Mouse (Mus musculus) fat pad, adult 2 months (tissue): ENCODE data around the gene Ppp4r4.
"Not testable (repeated sequence)": the region's sequence is repeated elsewhere in the genome, so short reads cannot be mapped to it uniquely, and the experiment has no call there.

Source experiments
- DNase-seq: peaks from one replicate; pipeline ENCODE4 v3.0.0-alpha.2; 2011; ENCODE audit warnings: low read depth, low spot score; ENCODE audit errors: extremely low read depth

Ppp4r4 gene

GRCm38 (mm10) chr12:103631203-103631612, 99.1 kb downstream of the Ppp4r4 start, which contains the start of gene Serpina10:
Gene Serpina10 (minus strand): TSS chr12:103631444.
- DNase-seq = no peak

DNA sequence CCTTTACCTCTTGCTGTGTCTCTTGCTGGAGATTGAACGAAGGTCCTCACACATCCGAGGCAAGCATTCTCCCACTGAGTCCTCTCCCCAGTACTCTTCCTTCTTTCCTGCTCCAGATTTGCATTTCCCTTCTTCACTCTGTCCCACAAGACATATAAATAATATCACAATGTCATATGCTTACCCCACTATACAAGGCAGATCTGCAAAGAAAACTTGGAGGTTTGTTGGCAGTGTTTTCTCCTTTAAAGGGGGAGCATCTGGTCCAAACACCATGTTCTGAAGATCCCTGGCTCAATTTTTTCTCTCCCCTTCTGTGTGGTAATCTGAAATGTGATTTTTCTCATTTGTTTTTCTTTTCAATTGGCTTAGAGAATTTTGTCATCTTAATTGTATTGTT, 102.3 kb downstream of the Ppp4r4 start:
- DNase-seq = no peak

DNA sequence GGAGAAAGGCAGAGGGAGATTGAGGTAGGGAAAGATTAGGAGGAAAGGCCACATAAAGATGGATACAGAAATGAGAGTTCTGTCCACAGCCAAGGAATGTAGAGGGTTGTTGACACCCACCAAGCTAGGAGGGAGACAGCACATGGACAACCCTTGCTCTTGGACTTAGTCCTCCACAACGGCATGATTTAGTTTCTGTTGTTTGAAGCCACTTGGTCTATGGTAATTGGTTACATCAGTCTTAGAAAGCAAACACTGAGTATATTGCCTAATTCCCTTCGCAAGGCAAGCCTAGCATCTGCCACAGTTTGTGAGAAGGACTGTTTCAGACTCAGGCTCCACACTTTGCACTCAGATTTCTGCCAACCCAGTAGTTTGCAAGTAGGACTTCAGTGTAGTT, 103.8 kb downstream of the Ppp4r4 start:
- no peak for DNase-seq

GRCm38 (mm10) chr12:103643336-103643735, 111.3 kb downstream of the Ppp4r4 start:
- no peak for DNase-seq

DNA sequence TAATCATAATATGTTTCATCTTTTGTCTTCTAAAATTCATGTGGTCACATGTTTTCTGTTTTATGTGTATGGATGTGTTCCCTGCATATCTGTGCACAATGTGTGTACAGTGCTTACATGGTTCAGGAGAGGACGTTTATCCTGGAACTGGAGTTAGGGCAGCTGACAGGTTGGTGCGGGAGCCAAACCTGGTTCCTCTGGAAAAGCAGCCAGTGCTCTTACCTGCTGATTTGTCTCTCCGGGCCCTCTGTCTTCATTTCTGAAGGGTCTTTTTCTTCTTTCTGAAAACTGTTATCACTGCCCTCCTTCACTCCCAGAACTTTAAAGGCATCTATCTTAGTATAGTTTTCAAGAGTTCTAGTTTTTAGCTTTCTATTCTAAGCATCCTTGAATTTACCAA, 111.7 kb downstream of the Ppp4r4 start:
- DNase-seq = no peak

- DNase-seq = no peak
These were observed 112.5 kb downstream of the Ppp4r4 start for GRCm38 (mm10) chr12:103644601-103645000.

GRCm38 (mm10) chr12:103646314-103646713, 114.2 kb downstream of the Ppp4r4 start:
- no peak for DNase-seq

- no peak for DNase-seq
These were observed 121.8 kb downstream of the Ppp4r4 start for GRCm38 (mm10) chr12:103653836-103654235.

DNA sequence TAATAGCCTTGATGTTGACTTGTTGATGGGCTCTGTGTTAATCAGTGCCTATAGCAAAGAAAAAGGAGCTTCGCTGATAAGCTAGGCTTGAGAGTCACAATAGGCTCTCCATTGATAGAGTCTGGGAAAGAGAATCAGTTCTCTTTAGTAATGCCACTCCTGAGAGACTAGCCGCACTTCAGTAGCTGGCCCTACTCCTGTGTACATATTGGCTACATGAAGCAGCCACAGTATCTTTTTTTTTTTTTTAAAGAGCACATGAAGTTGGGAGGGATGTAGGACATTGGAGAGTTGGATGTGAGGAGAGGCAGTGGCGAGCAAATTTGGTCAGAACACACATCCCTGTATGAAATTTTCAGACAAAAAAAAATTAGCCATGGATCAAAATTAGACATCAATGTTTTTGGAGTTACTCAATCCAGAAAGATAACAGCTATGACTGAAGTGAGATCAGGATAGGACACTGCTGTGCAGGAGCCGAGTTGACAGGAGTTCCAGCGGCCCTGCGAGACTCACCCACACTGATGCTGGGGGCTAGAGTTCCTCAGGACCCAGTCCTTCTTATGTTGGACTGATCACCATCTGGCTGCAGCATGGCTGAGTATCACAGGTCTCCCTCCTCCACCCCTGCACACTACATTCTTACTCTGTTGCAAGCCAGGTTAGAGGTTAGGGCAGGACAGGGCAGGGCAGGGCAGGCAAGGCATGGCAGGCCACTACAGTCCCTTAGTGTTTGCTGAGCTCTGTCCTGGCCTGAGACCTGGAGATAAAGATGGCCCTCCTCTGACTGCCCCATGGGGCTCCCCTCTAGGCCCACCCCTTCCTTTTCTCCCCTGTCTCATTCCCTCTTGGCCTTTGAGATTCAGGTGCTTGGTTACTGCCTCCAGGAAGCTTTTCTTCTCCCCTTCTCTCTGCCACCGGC, 123.3 kb downstream of the Ppp4r4 start:
- no peak for DNase-seq

DNA sequence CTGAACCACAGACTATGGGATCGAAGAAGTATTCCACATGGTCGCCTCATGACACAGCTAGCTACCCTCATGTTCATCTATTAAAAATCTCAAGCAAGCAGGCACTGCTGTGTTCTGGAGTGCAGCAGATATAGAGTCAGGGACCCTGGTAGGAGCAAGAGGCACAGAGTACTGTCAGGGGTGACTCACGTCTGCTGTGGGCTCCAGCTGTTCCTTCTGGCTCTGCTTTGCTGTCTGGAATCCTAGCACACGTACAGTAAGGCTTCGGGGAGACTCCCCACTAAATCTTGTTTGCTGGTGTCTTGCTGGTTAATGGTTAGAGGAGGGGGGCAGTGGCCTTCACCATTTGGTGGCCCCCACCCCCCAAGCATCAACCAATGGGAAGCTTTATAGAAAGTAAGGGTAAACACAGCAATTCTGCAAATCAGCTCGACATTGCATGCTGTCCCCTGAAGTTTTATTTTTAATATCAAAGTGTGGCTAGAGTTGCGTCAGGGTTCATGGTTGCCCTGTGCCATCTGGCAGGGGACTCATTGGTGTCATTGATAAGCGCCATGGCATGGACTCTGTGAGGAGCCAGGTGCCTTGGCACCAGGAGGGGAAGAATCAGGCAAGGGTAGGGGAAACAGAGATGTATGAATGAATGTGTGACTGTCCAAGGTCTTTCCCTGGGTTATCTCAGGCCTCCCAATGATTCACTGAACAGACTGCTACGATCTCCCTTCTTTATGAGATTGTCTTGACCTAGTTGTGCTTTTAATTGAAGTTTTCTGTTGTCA, 125.0 kb downstream of the Ppp4r4 start, which contains the start of gene Serpina6:
Gene Serpina6 (minus strand): TSS at position 365 of the 779 bp plus-strand sequence.
- no peak for DNase-seq

- DNase-seq = no peak
These were observed 125.9 kb downstream of the Ppp4r4 start for GRCm38 (mm10) chr12:103657991-103658390.

DNA sequence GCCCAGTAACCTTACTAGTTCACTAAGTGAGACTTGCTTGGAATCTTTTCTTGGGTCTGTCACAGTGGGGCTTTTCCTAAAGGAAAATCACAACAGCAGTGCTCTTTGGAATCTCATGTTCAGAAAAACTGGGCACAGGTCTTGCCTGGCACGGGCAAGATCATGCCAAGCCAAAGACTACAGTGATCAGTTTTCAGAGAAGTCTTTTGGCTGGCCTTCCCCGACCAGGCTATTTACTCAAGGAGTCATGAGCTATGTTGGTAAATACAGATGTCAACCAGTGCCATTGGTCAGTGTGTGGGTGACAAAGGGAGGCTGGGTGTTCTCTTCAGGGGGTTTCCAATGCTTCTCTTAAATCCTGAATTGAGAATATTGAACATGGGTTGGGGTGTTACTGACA, 127.1 kb downstream of the Ppp4r4 start:
- no peak for DNase-seq

GRCm38 (mm10) chr12:103660076-103660475, 128.0 kb downstream of the Ppp4r4 start:
- DNase-seq = no peak

DNA sequence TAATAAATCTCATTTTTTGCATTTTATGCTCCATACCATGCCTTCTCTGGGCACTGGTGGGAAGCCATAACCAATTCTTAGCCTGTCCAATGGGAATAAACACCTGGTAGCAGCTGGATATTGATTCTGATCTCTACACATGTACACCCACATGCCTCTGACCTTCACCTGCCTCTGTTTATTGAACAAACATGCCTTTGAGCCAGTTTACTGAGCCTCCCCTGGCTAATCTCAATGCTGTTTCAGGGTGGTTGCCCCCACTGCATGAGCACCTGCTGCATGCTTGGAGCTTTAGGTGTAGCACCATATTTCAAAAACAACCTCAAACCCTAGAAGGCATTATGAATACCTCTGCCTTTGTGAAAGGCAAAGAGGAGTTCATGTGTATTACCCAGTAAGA, 130.0 kb downstream of the Ppp4r4 start:
- DNase-seq = not testable (repeated sequence)
